Mouse (Mus musculus): ENCODE measurements around the gene Dvl3.

Gene Dvl3

DNA sequence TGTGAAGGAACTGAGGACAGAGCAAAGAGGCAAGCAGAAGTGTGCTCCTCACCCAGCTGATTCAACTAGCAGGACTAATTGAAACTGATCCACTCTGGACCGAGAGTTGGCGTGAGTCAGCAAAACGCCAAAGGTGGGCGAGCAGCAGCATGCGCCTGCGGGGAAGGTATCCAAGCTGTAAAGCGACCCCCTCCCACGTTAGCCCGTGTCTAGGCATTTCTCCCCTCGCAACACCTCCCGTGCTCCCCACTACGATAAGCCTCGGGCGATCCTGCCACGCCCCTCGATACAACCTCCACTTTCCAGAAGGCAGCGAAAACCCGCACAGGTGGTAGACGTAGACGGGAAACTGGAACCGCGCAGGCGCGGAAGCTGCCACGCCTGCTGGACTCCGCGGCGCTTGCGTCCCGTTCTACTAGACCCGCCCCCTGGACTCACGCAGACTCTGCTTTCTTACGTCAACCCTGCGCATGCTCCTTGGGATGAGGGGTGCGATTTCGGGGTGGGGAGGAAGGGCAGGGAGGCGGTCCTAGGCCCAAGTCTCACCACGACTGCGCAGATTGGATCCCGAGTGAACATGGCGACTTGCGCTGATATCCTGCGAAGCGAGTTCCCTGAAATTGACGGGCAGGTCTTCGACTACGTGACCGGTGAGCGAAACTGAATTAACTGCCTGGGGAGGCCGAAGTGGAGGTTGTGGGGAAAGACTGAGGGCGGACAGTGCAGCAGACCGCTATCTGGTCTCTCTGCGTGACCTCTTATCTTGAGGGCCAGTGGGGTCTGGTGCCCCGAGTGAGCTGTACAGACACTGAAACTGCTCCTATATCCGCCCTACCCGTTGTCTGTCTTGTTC, 31.5 kb downstream of the Dvl3 start, which contains the start of gene Abcf3:
TSS of gene Abcf3 (plus strand) at position 482 of the 853 bp plus-strand sequence.
- peak; percentile 96 for DNase-seq

DNA sequence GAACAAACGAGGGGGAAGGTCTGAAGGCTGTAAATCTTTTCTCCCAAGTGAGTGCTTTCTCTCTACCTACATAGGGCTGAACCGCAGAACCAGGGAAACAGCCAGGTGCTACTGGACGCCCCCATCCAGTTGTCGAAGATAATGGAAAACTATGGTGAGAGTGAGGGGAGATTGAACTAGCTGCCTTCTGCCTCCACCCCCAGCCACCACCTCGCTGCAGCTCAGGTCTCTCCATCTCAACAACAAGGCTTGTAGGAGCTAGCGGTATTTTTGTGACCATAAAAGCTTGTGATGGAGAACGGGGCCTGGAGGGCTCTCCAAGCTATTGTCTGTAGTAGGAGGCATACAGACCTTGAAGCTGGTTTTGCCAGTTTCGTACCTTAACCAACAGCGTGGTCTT, 32.4 kb downstream of the Dvl3 start:
- DNase-seq = no peak

GRCm38 (mm10) chr16:20551691-20552090, 34.9 kb downstream of the Dvl3 start:
- no peak for DNase-seq

- no peak for DNase-seq
These were observed 35.8 kb downstream of the Dvl3 start for GRCm38 (mm10) chr16:20552594-20552993.

DNA sequence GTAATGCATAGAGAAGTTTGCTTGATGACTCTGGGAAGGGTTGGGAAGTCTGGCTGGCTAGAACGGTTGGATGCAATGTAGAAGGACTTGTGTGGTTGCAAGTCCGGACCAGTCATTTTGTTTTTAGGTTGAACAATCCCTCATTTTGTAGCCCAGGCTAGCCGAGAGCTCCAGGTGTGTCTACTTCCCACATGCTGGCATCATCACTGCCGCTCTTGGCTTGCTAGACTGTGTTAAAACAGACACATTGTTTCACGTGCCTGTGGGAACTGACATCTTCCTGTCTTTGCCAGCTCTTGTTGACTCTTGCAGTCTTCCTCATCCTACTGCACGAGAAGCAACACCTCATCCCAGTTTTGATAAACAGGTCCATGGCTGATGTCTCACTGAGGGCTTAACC, 38.2 kb downstream of the Dvl3 start:
- no peak for DNase-seq

DNA sequence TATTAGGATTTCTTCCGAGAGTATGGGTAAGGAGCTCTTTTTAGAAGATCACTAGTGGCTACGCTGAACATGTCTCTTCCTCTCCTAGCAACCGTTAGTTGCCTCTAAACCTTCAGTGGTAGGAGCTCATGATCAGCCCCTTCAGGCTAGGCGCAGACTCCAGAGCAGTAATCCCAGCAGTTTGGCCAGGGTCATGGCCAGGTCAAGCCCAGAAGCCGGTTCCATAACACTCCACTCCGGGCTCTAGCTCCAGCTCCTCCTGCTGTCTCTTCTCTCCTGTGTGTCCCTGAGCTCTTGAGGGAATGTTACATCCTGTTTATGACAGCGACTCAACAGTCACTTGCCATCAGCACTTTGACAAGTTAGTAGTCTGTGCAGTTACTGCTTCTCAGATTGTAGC, 40.6 kb downstream of the Dvl3 start:
- no peak for DNase-seq

DNA sequence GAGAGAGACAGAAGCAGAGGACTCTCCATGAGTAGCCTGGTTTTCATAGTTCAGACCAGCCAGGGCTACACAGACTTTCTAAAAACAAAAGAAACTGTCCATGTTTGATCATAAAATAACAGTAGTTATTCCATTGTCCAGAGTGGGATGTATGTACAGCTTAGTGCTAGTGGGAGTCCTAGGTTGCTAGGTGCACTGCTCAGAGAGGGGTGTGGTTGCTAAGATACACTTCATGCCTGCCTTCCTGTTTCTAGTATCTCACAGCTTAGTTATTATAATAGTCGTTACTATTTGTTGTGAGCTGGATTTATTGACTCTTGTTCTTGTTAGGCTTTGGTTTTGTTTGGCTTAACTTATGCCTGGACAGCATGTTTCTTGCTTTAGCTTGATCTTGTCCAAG, 48.3 kb downstream of the Dvl3 start:
- no peak for DNase-seq

Data from right cerebral cortex, postnatal 14 days (tissue).